Comparison of ENCODE assay signal across 8 mouse cellular contexts in genomic region chr13:95891926-95892610, GRCm38 (mm10). TPM values are rescaled to one million over a fixed set of nuclear protein-coding genes. Genes with fewer than 3 reads are reported as not detected.
DNase-seq lines count a peak whose midpoint lies in the region; ATAC-seq and TF ChIP-seq lines count a peak whose summit lies in the region.

No protein-coding gene starts in this region.

- no peaks in the 10 kb centered on the region for H3K36me3 ChIP-seq in hindbrain, postnatal 0 days (ENCODE audit: insufficient read depth, low read length)

- WGBS in hindbrain, postnatal 0 days, result under 1% methylated on average over 42 of the region's 52 CpGs

- H3K4me2 ChIP-seq in hindbrain, postnatal 0 days (ENCODE audit: low read depth, low read length), result peak overlapping the region; percentile 98

- peak overlapping the region; percentile 68 for H3K9ac ChIP-seq in hindbrain, postnatal 0 days (replicated peaks; ENCODE audit: low read length)

- peaks cover 8% of the 10 kb centered on the region; the same call in 1 of the 2 replicates for H3K4me1 ChIP-seq in hindbrain, postnatal 0 days (ENCODE audit: insufficient read depth, low read length)

- H3K27me3 ChIP-seq in hindbrain, postnatal 0 days (ENCODE audit: insufficient read depth, low read length), result no peaks in the 10 kb centered on the region

- H3K4me3 ChIP-seq in hindbrain, postnatal 0 days (ENCODE audit: low read length), result peak overlapping the region; percentile 77

- peak; percentile 75 for TF ChIP-seq CTCF in hindbrain, postnatal 0 days (IDR thresholded peaks at IDR 0.05; ENCODE audit: low read depth)

- H3K27ac ChIP-seq in hindbrain, postnatal 0 days, result peak overlapping the region; percentile 71

- no peaks in the 10 kb centered on the region for H3K9me3 ChIP-seq in hindbrain, postnatal 0 days (ENCODE audit: low read length)

- intact Hi-C loops in left cerebral cortex, postnatal 36 days (cut with DNase I), result loop anchor here (2.0 to 10.0 kb wide), 4 partner anchors 63 to 147 kb away; no protein-coding TSS in a partner anchor

- peak; percentile 83 to 90 for DNase-seq in adrenal gland, adult 18-20 months (ENCODE audit: low spot score in 2 of 2)
- DNase-seq in gastrocnemius, adult 8-10 months (ENCODE audit: low spot score in 2 of 2), result peak; percentile 32 to 42
- peak; percentile 88 for DNase-seq in hindbrain, postnatal 0 days (ENCODE audit: low spot score)
- DNase-seq in left cerebral cortex, postnatal 36 days (ENCODE audit: low spot score in 2 of 2), result peak; percentile 79 to 82
- DNase-seq in mesoderm, embryonic 11.5 days (ENCODE audit: low read depth, low spot score), result peak; percentile 88
- peak; percentile 81 for DNase-seq in right cerebral cortex, postnatal 25 days
- DNase-seq in urinary bladder, postnatal 4 days (ENCODE audit: low spot score in 2 of 2), result peak; percentile 76 to 82

- ATAC-seq in common myeloid progenitor, adult 5-6 weeks (replicated peaks; ENCODE audit: low read depth, poor library complexity, severe bottlenecking), result peak; percentile 76
- peak; percentile 90 for ATAC-seq in hindbrain, postnatal 0 days

RNA-seq across cellular contexts. Expression of gene Iqgap2, which starts 0.3 kb away (rescaled TPM):
- 100 to 1,000 TPM; 123 to 137 TPM for total RNA-seq in adrenal gland, adult 18-20 months (2021)
- total RNA-seq in common myeloid progenitor, adult 5-6 weeks (2017), result 185 and 209 TPM in 2 replicates
- under 1 TPM; 0.39 to 0.92 (median 0.84) TPM for total RNA-seq in gastrocnemius, adult 8-10 months (2022)
- 2.9 and 5.0 TPM in 2 replicates for total RNA-seq in hindbrain, postnatal 0 days (2014; rRNA removed)
- polyA plus RNA-seq in hindbrain, postnatal 0 days (2015; fragmentation: Nextera tagmentation; extraction: Ambion mirVana), result 3.1 and 3.2 TPM in 2 replicates
- total RNA-seq in left cerebral cortex, postnatal 36 days (2021), result 10 to 100 TPM; 12.2 to 21.9 TPM

Comparison
In these comparisons a context has a peak if more than half of its experiments do, and no peak if none do; other contexts are left out.
1. Peak in every context shown above with its lines: DNase-seq, ATAC-seq, H3K4me3 ChIP-seq and H3K27ac ChIP-seq.
2. DNase-seq: peak in every context shown above with its lines; median percentile 88 in hindbrain, postnatal 0 days; 88 in mesoderm, embryonic 11.5 days; 86 in adrenal gland, adult 18-20 months; 81 in right cerebral cortex, postnatal 25 days; 80 in left cerebral cortex, postnatal 36 days; 79 in urinary bladder, postnatal 4 days; 37 in gastrocnemius, adult 8-10 months.